Mouse (Mus musculus): ENCODE measurements around the gene Ppp1r12c. TPM values are rescaled to one million over a fixed set of nuclear protein-coding genes. Genes with fewer than 3 reads are reported as not detected.

Gene Ppp1r12c
- total RNA-seq, 2 experiments from 2014 or later = 106 to 112 TPM

DNA sequence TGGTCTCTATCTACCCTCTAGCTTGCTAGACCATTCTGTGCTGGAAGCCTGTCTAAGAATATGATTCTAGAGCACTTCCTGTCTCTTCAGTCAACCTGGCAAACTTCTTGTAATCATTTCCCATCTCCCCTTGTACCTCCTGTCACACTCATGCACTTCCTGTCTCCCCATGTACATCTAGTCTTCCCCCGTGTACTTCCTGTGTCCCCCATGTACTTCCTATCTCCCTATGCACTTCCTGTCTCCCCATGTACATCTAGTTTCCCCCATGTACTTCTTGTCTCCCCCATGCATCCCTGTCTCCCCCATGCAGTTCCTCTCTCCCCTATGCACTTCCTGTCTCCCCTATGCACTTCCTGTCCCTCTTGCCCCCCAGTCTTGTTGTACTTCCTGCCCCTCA is 17.0 kb upstream of the Ppp1r12c start:
- DNase-seq (ENCODE audit: low spot score in 2 of 2) = no peak

DNA sequence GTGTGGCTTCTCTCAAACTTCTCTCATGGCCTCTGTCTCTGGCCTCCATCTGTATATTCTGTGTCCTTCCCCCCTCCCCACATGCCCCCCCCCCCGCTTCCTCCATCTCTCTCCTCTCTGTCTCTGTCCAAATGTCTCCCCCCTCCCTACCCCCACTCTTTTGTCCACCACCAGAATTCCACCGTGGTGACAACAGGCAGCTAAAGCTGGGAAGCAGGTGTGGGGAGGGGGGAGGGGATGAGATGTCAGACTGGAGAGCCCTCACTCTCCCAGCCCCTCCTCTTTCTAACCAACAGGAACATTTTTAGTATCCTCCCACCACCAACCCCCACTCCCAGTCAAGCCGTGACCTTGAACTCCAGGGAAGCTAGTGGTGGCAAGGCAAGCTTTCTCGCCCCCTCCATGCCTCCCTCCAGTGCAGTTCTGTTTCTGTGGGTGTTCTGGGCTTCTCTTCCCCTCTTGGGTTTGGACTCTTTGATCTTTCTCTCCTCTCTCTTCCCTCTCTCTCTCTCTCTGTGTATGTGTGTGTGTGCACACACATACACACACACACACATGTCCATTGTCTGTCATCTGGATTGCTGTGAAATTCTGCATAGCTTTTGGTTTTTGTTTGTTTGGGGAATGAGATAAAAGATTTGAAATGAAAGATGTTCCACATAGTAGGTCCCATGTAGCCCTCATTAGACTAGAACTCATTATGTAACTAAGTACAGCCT is 15.0 kb upstream of the Ppp1r12c start, which contains the start of gene Tnnt1:
Tnnt1 (minus strand) TSS at position 51 of the 719 bp plus-strand sequence.
- DNase-seq (ENCODE audit: low spot score in 2 of 2) = no peak

DNA sequence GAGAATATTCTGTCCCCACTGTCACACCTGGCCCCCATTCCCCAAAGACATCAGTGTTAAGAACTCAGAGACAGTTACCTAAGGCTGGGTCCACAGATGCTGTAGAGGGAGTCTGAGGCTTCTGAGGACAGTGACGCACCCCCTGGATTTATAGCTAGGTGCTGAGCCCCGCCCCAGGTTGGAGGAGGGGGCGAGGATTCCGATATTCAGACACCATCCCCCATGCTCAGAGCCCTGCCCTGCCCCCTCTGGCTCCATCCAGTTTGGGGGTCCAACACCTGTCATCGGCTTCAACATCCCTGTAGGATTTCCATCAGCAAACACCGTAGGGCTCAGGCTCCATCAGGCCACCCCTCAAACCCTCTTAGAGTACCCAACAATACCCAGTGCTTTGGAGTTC is 14.4 kb upstream of the Ppp1r12c start:
- DNase-seq (ENCODE audit: low spot score in 2 of 2) = no peak

DNA sequence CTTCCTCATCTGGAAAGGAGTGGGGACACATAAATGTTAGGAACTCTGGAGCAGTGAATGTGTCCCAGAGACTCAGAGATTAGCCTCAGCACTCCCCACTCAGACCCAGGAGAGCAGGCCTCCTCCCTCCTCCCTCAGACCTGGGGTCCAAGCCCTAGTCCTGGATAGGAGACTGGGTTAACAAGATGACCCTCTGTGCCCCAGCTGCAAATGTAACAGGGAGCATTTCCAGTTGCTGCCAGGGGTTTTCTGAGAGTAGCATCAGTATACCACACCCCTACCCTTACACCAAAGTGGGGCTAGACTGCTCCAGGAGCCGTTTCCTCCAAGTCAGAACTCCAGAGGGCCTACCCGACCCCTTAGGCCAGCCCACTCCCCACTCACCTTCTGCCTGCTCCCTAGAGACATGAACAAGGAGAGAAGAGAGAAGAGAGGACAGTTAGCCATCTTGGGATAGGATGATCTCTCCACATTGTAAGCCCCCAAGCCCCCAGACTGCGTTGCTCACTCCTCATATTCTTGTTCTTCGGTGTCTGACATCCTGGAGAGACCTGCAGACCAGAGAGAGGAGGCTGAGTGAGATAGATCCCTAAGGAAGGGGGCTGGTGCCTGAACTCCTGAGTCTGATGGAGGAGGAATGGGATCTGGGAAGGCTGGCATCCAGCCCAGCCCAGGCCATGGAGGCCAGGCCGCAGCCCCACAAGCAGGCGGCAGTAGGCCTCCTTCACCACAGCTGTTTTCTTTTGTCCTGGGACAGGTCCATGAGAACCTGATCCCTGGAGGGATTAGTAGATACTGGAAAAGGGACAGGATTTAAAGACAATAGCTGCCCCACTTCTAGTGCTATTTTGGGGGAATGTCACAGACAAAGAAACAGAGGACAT is 12.6 kb upstream of the Ppp1r12c start:
- DNase-seq (ENCODE audit: low spot score in 2 of 2) = no peak

DNA sequence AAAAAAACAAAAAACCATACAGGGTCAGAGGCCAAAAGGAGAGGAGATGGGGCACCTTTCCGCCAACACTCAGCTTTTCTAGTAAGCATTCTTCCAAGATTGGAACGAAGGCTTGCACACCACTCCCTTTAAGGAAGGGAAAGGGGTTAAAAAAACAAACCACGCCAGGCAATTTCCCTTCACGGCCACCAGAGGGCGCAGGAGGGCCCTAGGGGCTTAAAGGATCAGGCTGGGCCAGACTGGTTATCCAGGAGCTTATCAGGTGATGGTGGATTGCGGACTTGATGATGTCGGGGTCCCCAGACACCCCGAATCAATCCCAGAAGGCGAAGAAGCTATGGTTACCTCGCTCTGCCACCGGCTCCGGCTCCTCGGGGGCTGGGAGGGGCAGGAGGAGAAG is 11.8 kb upstream of the Ppp1r12c start:
- DNase-seq (ENCODE audit: low spot score in 2 of 2) = no peak

DNA sequence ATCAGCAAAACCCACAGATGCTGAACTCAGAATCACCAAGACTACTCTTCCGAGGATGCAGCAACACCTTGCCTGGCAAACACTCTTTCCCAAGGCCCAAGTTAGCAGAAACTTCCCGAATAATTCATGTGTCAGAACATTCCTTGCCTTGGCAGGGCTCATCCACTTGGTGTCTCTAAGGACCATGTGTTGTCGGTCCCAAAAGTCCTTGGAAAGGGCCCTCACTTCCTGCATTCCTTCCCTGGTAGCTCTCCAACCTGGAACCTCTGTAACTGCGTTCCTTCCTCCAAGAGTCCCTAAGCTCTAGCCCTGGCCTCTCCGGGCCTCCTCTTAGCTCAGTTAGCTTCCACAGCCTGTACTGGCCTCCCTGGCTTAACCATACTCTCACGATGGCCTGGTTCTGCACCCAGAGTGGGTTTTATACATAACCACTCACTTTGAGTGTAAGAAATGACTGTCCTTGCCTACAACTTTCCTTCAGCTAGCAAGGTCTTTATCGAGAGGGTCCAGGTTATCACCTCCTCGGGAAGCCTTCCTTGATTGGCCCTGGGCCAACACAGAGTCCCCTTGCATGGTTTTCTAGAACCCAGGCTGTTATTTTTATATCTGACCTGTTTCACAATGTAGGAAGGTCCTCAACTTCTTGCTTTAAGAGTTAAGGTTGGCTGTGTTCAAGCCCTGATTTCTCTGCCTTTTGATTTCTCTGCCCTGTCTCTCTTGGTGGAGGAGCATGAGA is 10.2 kb upstream of the Ppp1r12c start:
- DNase-seq (ENCODE audit: low spot score in 2 of 2) = no peak

DNA sequence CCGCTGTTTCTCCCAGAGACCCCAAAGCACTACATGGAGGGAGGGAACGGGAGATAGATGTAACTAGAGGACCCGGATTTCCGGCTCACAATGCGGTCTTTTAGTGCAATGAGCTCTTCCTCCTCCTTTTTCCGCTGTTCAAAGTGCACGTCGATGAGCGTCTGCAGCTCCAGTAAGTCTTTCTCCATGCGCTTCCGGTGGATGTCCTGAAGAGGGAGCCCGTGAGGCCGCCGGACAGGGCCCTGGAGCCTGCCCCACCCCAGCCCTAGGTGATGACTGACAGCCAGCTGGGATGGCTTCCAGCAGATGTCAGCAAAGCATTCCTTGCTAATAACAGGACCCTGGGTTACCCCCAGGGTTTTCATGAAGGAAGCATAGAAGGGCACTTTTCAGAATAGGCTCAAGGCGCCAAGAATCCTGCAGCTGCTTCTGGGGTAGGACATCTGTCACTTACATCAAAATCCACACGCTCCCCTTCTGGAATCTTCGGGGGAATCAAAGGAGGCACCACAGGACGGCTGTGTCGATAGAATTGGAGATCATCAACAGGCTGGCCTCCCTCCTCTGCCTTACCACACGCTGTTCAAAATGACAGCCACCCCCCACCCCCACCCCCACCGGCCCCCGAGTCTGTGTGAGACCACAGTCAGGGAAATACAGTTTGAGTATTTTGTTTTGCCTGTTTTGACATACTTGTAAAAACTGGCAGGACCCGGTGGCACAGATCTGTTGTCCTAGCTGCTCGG is 8.6 kb upstream of the Ppp1r12c start:
- DNase-seq (ENCODE audit: low spot score in 2 of 2) = peak; percentile 40

DNA sequence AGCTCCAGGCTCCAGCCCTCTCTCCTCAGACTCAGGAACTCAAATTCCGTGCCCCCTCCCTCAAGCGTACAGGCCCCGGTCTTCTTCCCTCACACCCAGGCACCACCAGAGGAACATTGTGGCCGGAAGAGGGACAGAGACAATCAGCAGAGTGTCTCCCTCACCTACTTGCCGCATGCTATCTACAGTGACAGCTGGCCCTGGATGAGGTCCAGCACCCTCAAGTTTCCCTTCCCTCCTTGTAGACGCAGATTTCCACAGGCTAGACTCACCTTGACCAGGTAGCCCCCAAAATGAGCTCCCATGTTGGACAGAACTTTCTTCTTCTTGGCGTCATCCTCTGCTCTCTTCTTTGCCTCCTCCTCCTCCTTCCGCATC is 7.2 kb upstream of the Ppp1r12c start:
- no peak for DNase-seq (ENCODE audit: low spot score in 2 of 2)

DNA sequence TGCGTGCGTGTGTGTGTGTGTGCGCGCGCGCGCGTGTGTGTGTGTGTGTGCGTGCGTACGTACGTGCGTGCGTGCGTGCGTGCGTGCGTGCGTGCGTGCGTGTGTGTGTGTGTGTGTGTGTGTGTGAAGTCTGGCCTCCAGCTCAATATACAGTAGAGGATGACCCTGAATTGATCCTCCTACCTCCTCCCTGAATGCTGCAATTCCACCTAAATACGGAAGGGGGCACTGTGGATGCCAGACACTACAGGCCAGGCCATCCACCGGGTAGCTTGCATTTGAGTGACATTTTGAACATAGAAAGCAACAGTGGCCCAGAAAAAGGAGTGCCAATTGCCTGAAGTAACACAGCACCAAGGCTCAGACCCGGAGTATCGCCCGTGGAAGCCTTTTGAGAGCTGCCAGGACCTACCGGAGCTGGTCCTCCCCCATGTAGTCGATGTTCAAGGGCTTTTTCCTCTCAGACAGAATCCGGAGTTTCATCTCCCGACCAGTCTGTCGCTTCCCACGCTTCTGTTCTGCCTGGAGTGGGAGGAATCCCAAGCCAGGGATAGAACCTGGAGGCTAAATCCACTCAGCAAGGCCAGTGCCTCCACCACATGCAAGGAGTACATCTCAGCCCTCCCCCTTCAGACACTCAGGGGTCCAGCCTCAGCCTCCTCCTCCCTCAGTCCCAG is 6.7 kb upstream of the Ppp1r12c start:
- DNase-seq (ENCODE audit: low spot score in 2 of 2) = no peak

DNA sequence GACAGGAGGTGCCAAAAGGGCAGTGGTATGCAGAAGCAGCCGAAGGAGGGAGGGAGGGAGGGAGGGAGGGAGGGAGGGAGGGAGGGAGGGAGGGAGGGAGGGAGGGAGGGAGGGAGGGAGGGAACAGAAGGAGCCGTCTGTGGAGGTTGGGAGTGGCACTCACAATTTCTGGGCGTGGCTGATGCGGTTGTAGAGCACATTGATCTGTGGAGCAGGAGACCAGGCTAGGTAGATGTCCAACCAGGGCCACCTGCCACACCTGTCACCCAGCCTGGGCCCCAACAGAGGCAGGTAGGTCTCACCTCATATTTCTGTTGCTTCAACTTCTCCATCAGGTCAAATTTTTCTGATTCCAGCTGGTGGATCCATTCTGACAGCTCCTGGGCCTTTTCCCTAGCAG is 5.7 kb upstream of the Ppp1r12c start:
- DNase-seq (ENCODE audit: low spot score in 2 of 2) = no peak

DNA sequence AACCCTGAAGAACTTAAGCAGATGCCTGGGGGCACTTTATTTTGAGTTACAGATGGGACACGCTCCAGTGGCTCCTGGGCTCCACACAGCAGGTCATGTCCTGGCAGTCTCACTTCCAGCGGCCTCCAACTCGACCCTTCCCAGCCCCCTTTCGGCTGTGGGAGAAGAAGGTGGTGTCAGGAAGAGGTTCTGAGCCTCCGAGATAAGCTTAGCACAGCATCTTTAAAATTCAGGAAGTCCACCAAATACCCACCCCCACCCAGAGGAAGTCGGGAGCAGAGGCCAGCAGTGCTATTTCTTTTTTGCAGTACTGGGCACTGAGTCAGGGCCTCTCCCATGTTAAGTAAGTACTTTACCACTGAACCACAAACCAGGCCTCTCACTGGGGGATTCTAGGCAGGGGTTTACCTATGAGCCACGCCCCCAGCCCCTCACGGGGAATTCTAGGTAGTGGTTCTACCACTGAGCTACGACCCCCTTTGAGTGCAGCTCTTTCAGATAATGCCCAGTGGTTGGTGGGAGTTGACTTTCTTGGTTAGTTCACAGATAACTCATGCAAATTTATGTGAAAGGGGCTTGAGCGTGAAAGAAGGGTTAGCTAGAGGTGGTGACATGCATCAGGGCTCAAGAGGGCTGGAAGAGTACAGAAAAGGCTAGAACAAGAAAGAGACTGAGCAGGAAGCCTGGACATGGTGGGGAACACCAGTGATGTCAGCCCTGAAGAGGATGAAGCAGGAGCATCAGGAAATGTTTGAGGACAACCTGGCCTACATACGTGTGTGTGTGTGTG is 3.4 kb upstream of the Ppp1r12c start:
- no peak for DNase-seq (ENCODE audit: low spot score in 2 of 2)

DNA sequence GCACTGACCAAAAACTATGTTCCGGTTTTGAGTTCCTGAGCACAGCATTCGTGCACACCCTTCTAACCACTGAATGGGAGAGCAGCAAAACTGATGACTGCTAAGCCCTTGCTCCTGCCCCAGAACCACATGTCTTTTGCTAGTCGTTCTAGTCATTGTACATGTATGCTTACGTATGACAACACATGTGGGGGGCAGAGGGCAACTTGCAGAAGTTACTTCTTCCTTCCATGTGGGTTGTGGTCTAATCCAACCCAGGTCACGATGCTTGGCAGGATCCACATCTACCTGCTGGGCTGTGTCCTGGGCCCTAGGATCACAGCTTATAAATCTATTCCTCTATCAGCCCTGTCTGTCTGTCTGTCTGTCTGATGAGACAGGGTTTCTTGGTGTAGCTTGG is 2.4 kb upstream of the Ppp1r12c start:
- no peak for DNase-seq (ENCODE audit: low spot score in 2 of 2)

DNA sequence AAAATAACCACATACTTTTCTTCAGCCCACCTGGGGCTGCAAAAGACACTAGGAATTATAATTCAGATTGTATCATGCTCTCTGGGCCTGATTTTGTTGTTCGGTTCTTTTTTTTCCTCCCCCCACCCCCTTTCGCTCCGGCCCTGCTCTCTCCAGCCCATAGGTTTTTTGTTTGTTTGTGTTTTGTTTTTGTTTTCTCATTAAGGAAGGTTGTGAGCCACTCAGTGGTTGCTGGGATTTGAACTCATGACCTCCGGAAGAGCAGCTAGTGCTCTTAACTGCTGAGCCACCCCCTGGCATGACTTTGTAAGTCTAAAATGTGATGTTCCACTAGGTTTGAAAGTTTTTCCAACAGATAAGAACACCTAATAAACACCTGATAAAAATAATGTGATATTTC is 1.6 kb upstream of the Ppp1r12c start:
- no peak for DNase-seq (ENCODE audit: low spot score in 2 of 2)

DNA sequence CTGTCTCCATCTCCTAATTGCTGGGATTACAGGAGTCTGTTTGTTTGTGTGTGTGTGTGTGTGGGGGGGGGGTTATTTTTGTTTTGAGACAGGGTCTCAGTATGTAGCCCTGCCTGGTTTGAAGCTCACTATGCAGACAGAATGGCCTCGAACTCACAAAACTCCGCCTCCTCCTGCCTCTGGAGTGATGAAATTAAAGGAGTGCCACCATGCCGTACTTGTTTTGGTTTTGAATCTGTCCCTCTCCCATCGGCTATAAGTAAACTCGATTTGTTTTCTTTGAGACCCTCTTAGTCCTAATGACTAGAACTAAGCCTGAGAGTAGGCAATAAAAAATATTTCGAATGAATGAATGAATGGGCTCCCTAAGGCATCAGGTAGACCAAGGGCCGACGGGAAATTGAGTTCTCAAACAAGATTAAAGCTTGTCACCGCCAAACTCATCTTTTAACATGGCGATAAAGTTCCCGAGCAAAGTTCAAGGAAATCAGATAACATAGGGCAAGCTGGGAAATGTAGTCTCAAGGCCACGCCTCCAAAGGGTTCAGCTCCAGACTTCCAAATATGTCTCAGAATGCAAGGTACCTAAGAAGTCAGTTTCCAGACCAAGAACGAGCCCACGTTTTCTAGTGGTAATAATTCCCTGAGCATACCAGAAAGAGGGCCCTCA is 1.1 kb upstream of the Ppp1r12c start:
- DNase-seq (ENCODE audit: low spot score in 2 of 2) = no peak

DNA sequence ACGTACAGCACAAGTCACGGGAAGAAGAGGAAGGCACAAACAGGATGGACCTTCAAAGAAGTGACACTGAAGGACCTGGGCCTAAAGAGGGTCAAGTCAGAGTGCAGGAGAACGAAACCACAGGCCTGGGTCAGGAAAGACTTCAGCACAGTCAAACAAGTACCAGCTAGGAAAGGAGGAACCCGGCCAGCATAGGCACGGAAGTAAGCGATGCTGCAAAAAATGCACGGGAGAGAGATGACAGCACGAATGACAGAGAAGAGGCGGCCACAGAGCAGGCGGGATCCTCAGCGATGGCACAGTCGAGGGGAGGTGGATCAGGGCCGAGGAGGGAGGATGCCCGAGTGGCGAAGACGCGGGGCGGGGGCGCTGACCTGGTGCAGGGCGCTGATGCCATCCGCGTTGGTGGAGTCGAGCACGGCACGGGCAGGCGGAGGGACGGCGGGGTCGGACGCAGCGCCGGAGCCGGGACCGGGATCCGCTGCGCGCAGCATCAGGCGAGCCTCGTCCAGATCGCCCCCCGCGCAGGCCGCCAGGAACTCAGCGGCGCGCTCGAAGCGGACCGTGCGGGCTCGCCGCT is 498 bp downstream of the Ppp1r12c start:
- DNase-seq (ENCODE audit: low spot score in 2 of 2) = peak; percentile 30 to 32

DNA sequence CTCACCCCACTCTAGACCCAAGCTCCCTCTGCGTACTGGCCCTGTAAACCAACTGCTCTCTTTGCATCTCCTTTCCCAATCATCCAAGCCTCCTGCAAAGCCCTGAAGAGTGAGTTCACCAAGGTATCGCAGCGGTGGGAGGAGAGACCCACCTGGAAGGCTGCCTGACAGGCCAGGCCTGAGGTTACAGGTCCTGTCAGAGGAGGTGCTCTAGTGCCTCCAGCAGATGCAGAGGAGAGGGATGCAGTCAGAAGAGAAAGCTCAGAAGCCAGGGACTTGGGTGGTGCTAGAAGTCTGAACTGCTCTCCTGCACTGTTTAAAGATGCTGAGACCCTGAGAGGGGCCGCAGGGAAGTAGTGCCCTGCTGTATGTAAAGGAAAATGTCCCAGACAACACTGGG is 2.4 kb downstream of the Ppp1r12c start:
- DNase-seq (ENCODE audit: low spot score in 2 of 2) = no peak

DNA sequence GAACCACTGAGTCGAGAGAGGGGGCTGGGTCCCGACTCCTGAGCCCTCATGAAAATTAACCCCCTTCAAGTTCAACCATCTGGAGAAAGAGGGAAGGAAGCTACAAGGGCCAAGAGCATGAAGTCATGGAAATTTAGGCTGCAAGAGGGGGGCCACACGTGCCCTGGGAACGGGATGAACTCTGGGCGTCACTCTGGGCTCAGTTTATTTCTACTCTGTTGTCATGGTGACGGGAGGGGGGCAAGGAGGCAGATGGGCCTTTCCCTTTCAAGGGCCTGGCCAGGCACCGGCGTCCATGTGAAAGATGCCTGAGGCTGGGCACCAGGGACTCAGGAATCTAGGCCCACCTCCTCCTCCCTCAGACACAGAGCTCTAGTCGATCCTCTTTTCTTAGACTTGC is 3.2 kb downstream of the Ppp1r12c start:
- DNase-seq (ENCODE audit: low spot score in 2 of 2) = peak in 1 of 2 experiments; percentile 29

DNA sequence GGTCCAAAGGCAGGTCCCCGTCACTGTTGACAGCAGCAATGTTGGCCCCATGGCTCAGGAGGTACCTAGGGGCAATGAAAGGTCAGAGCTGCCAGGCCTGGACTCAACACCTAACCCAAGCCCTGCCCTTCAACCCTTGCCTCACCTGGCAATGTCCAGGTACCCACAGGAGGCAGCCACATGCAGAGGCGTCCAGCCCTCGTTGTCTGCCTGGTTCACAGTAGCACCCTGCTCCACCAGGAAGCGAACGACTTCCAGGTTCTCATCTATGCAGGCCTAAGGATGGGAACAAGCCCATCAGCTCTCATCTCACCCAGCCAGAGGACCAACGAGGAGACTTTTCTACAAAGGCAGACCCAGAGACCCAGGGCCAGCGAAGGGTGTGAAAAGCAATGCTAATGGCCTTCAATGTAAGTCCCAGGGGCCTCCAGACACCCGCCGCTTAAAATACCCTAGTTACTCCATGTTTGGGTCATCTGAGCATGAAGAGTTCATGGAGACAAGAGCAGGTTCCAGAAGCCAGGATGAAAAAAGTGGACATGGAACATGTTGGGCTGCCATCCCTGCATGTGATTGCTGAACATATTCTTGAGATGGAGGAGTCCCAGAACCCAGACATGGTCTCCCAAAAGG is 4.1 kb downstream of the Ppp1r12c start:
- no peak for DNase-seq (ENCODE audit: low spot score in 2 of 2)
